Comparison of ENCODE assay signal across 8 mouse cellular contexts in genomic region chr12:111039771-111040530, GRCm38 (mm10). TPM values are rescaled to one million over a fixed set of nuclear protein-coding genes. Genes with fewer than 3 reads are reported as not detected.
DNase-seq lines count a peak whose midpoint lies in the region; ATAC-seq and TF ChIP-seq lines count a peak whose summit lies in the region.

No protein-coding gene starts in this region.

- TF ChIP-seq CTCF in testis, adult 2 months (IDR thresholded peaks at IDR 0.05; ENCODE audit: control insufficient read depth, insufficient read depth, insufficient replicate concordance, low read depth, low read length), result no peak

- WGBS in liver, embryonic 13.5 days (ENCODE audit: insufficient replicate concordance), result under 1% methylated on average over 62 of the region's 65 CpGs
- under 1% methylated on average over 65 of the region's 65 CpGs for WGBS in neural tube, embryonic 12.5 days

- peak overlapping the region; percentile 99 for H3K9ac ChIP-seq in liver, embryonic 13.5 days
- H3K9ac ChIP-seq in neural tube, embryonic 12.5 days, result peak overlapping the region; percentile 94

- H3K36me3 ChIP-seq in erythroblast, embryonic 14.5 days (ENCODE audit: control insufficient read depth), result peaks cover 37% of the 10 kb centered on the region
- H3K36me3 ChIP-seq in liver, embryonic 13.5 days, result peaks cover 18% of the 10 kb centered on the region
- peaks cover 10% of the 10 kb centered on the region; the same call in 1 of the 2 replicates for H3K36me3 ChIP-seq in neural tube, embryonic 12.5 days
- no peaks in the 10 kb centered on the region for H3K36me3 ChIP-seq in testis, adult 2 months (ENCODE audit: control insufficient read depth, insufficient read depth, low read length)

- H3K9me3 ChIP-seq in erythroblast, embryonic 14.5 days (ENCODE audit: control insufficient read depth, low read length), result no peaks in the 10 kb centered on the region
- H3K9me3 ChIP-seq in liver, embryonic 13.5 days (replicated peaks), result no peaks in the 10 kb centered on the region
- H3K9me3 ChIP-seq in neural tube, embryonic 12.5 days, result no peaks in the 10 kb centered on the region

- H3K27ac ChIP-seq in liver, embryonic 13.5 days, result peak overlapping the region; percentile 97
- H3K27ac ChIP-seq in neural tube, embryonic 12.5 days, result peak overlapping the region; percentile 98
- H3K27ac ChIP-seq in testis, adult 2 months (ENCODE audit: control insufficient read depth, insufficient read depth, low read depth, low read length), result peak overlapping the region; percentile 91

- H3K4me3 ChIP-seq in erythroblast, embryonic 14.5 days (replicated peaks), result peak overlapping the region; percentile 96
- H3K4me3 ChIP-seq in liver, embryonic 13.5 days (replicated peaks), result peak overlapping the region; percentile 91
- H3K4me3 ChIP-seq in neural tube, embryonic 12.5 days, result peak overlapping the region; percentile 97
- H3K4me3 ChIP-seq in testis, adult 2 months (ENCODE audit: control insufficient read depth, low read depth, low read length), result peak overlapping the region; percentile 94

- H3K27me3 ChIP-seq in erythroblast, embryonic 14.5 days (ENCODE audit: control insufficient read depth), result no peaks in the 10 kb centered on the region
- H3K27me3 ChIP-seq in liver, embryonic 13.5 days, result no peaks in the 10 kb centered on the region
- H3K27me3 ChIP-seq in neural tube, embryonic 12.5 days (replicated peaks), result no peaks in the 10 kb centered on the region
- H3K27me3 ChIP-seq in testis, adult 2 months (ENCODE audit: control insufficient read depth, insufficient read depth, low read length), result no peaks in the 10 kb centered on the region

- TF ChIP-seq POLR2A in testis, adult 2 months (IDR thresholded peaks at IDR 0.05; ENCODE audit: control insufficient read depth, low read depth, low read length), result no peak

- ATAC-seq in erythroblast, adult 5-6 weeks (replicated peaks; ENCODE audit: low FRiP score, poor library complexity, severe bottlenecking), result no peak
- no peak for ATAC-seq in liver, embryonic 13.5 days (ENCODE audit: low read depth)
- ATAC-seq in neural tube, embryonic 12.5 days (ENCODE audit: low FRiP score, low read depth), result no peak

- DNase-seq in cerebellum, postnatal 25 days, result peak; percentile 66 to 72
- DNase-seq in gastrocnemius, postnatal 4 days (ENCODE audit: low spot score in 2 of 2), result peak; percentile 34 to 51
- DNase-seq in kidney, adult 18-20 months, result peak; percentile 60
- DNase-seq in liver, embryonic 13.5 days, result peak; percentile 31

- H3K4me2 ChIP-seq in liver, embryonic 13.5 days, result peak overlapping the region; percentile 99
- H3K4me2 ChIP-seq in neural tube, embryonic 12.5 days (replicated peaks), result peak overlapping the region; percentile 95

- peaks cover 64% of the 10 kb centered on the region for H3K4me1 ChIP-seq in erythroblast, embryonic 14.5 days (ENCODE audit: control insufficient read depth)
- H3K4me1 ChIP-seq in liver, embryonic 13.5 days (replicated peaks), result peaks cover 71% of the 10 kb centered on the region
- peaks cover 22% of the 10 kb centered on the region for H3K4me1 ChIP-seq in neural tube, embryonic 12.5 days
- peaks cover 13% of the 10 kb centered on the region for H3K4me1 ChIP-seq in testis, adult 2 months (ENCODE audit: control insufficient read depth, insufficient read depth, low read length)

RNA-seq across cellular contexts. Expression of gene Rcor1, which starts 0.8 kb away (rescaled TPM):
- polyA plus RNA-seq in erythroblast, embryonic 14.5 days (2012), result 0.31 and 0.44 TPM in 2 replicates
- 21.3 and 26.9 TPM in 2 replicates for total RNA-seq in erythroblast, adult 5-6 weeks (2015; ENCODE audit: low replicate concordance)
- total RNA-seq in erythroblast, adult 5-6 weeks (2017; ENCODE audit: low replicate concordance), result 9.8 and 18.0 TPM in 2 replicates
- 10 to 100 TPM; 27.1 to 27.2 TPM for total RNA-seq in gastrocnemius, postnatal 4 days (2021)
- 5.8 and 6.1 TPM in 2 replicates for polyA plus RNA-seq in liver, embryonic 13.5 days (2015; fragmentation: Nextera tagmentation; extraction: Ambion mirVana)
- polyA plus RNA-seq in neural tube, embryonic 12.5 days (2016; fragmentation: Nextera tagmentation; extraction: Ambion mirVana), result 7.9 and 8.5 TPM in 2 replicates
- polyA plus RNA-seq in testis, adult 2 months (2012; rRNA removed), result 11.9 and 14.4 TPM in 2 replicates
